ENCODE assay signal across 8 mouse cellular contexts in the genomic region with DNA sequence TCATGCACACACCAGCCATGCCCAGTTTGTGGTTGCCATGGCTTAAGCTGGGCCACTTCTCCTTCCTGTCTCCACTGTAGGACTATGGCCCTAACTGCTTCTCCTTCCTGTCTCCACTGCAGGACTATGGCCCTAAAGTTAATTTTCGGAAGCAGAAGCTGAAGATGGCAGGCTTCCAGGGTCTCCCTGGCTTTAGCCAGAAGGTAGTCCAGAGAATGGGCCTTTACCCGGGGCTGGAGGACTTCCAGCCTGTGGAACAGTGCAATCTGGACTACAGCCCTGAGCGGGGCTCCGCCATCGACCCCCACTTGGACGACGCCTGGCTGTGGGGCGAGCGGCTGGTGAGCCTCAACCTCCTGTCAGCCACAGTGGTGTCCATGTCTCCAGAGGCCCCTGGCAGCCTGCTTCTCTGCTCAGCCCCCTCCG.
DNase-seq lines count a peak whose midpoint lies in the region.
"Had no signal": no experiment of that assay in that cellular context is flagged by ENCODE, and none has a peak within 500 bp of the region (broad histone marks: within the 10 kb centered on the region; RNA-seq: fewer than 3 reads in every experiment).

No protein-coding gene starts in this region.

- DNase-seq in kidney, postnatal 36 days: peak; percentile 5 to 53
- DNase-seq in kidney, adult 8-10 months: no peak
- DNase-seq in right cerebral cortex, postnatal 10 days (ENCODE audit: low spot score in 2 of 2): peak; percentile 74 to 75
- DNase-seq in right cerebral cortex, postnatal 4 days: no peak
- peak; percentile 76 to 77 for DNase-seq in cerebellum, postnatal 14 days
- peak; percentile 30 for DNase-seq in skeletal muscle tissue, adult 2 months (ENCODE audit: low read depth, low spot score)
- DNase-seq in lung, postnatal 4 days: no peak
- DNase-seq: thymus, postnatal 4 days had no signal

Comparison
In these comparisons a context has a peak if more than half of its experiments do, and no peak if none do; other contexts are left out.
1. DNase-seq: peak in kidney, postnatal 36 days (2 of 2), right cerebral cortex, postnatal 10 days (2 of 2), cerebellum, postnatal 14 days (2 of 2) and skeletal muscle tissue, adult 2 months (single experiment); none in kidney, adult 8-10 months (0 of 2), right cerebral cortex, postnatal 4 days (single experiment) and lung, postnatal 4 days (0 of 2).